10 mouse cellular contexts compared by ENCODE assay signal in genomic region chr5:134234205-134234604, GRCm38 (mm10). TPM values are rescaled to one million over a fixed set of nuclear protein-coding genes. Genes with fewer than 3 reads are reported as not detected.
DNase-seq lines count a peak whose midpoint lies in the region; ATAC-seq and TF ChIP-seq lines count a peak whose summit lies in the region.
"Had no signal": no experiment of that assay in that cellular context is flagged by ENCODE, and none has a peak within 500 bp of the region (broad histone marks: within the 10 kb centered on the region; RNA-seq: fewer than 3 reads in every experiment).

No protein-coding gene starts in this region.

- ATAC-seq in forebrain, postnatal 0 days, result no peak
- ATAC-seq in lung, embryonic 15.5 days (ENCODE audit: borderline replicate concordance, extremely low read depth, low FRiP score, low TSS enrichment), result no peak
- ATAC-seq in inflammation-experienced regulatory T-cells, adult 6 months, result peak; percentile 23
- ATAC-seq in neural tube, embryonic 15.5 days (ENCODE audit: low FRiP score), result no peak
- ATAC-seq in cerebellum, adult (ENCODE audit: insufficient number of reproducible peaks, low FRiP score, low TSS enrichment), result no peak

- no peaks in the 10 kb centered on the region for H3K9me3 ChIP-seq in forebrain, embryonic 10.5 days
- H3K9me3 ChIP-seq in forebrain, postnatal 0 days (ENCODE audit: low read length), result no peaks in the 10 kb centered on the region
- no peaks in the 10 kb centered on the region for H3K9me3 ChIP-seq in lung, embryonic 15.5 days
- H3K9me3 ChIP-seq in neural tube, embryonic 15.5 days (replicated peaks), result no peaks in the 10 kb centered on the region

- H3K27me3 ChIP-seq in forebrain, embryonic 10.5 days (ENCODE audit: poor library complexity, severe bottlenecking), result no peaks in the 10 kb centered on the region
- H3K27me3 ChIP-seq in forebrain, postnatal 0 days (ENCODE audit: insufficient read depth, low read length), result no peaks in the 10 kb centered on the region
- no peaks in the 10 kb centered on the region for H3K27me3 ChIP-seq in lung, embryonic 15.5 days
- no peaks in the 10 kb centered on the region for H3K27me3 ChIP-seq in neural tube, embryonic 15.5 days (replicated peaks)

- peaks cover 47% of the 10 kb centered on the region for H3K4me1 ChIP-seq in forebrain, embryonic 10.5 days
- 0 out of 2 replicates have a peak, but pooled peaks cover 5% of the 10 kb centered on the region for H3K4me1 ChIP-seq in forebrain, postnatal 0 days (ENCODE audit: insufficient read depth)
- H3K4me1 ChIP-seq in lung, embryonic 15.5 days, result peaks cover 46% of the 10 kb centered on the region
- H3K4me1 ChIP-seq in lung, adult 2 months (ENCODE audit: control insufficient read depth, insufficient read depth, low read length), result peaks cover 29% of the 10 kb centered on the region
- peaks cover 10% of the 10 kb centered on the region for H3K4me1 ChIP-seq in neural tube, embryonic 15.5 days

- intact Hi-C loops in left cerebral cortex, postnatal 36 days (cut with DNase I), result no loop called here

- WGBS in forebrain, embryonic 10.5 days, result 78% methylated on average over 2 of the region's 2 CpGs
- 57% methylated on average over 2 of the region's 2 CpGs for WGBS in forebrain, postnatal 0 days
- 24% methylated on average over 2 of the region's 2 CpGs for WGBS in lung, embryonic 15.5 days
- 33% methylated on average over 2 of the region's 2 CpGs for WGBS in lung, adult 2 months
- 64% methylated on average over 2 of the region's 2 CpGs for WGBS in neural tube, embryonic 15.5 days

- H3K36me3 ChIP-seq in forebrain, embryonic 10.5 days (replicated peaks), result peaks cover 47% of the 10 kb centered on the region
- peaks cover 38% of the 10 kb centered on the region for H3K36me3 ChIP-seq in forebrain, postnatal 0 days (ENCODE audit: insufficient read depth)
- peaks cover 36% of the 10 kb centered on the region for H3K36me3 ChIP-seq in lung, embryonic 15.5 days
- peaks cover 36% of the 10 kb centered on the region for H3K36me3 ChIP-seq in neural tube, embryonic 15.5 days

- no peak overlapping the region for H3K4me2 ChIP-seq in forebrain, postnatal 0 days (ENCODE audit: low read depth)
- no peak overlapping the region for H3K4me2 ChIP-seq in lung, embryonic 15.5 days
- no peak overlapping the region for H3K4me2 ChIP-seq in neural tube, embryonic 15.5 days

- TF ChIP-seq POLR2A in lung, adult 2 months (IDR thresholded peaks at IDR 0.05; ENCODE audit: borderline replicate concordance, extremely low read depth, low read depth, low read length), result no peak

- H3K9ac ChIP-seq in forebrain, postnatal 0 days, result no peak overlapping the region
- H3K9ac ChIP-seq in lung, embryonic 15.5 days, result no peak overlapping the region
- no peak overlapping the region for H3K9ac ChIP-seq in neural tube, embryonic 15.5 days (replicated peaks)

- no peak overlapping the region for H3K4me3 ChIP-seq in forebrain, embryonic 10.5 days
- no peak overlapping the region for H3K4me3 ChIP-seq in forebrain, postnatal 0 days (ENCODE audit: low read depth, low read length)
- no peak overlapping the region for H3K4me3 ChIP-seq in lung, embryonic 15.5 days
- H3K4me3 ChIP-seq in lung, adult 2 months (replicated peaks; ENCODE audit: extremely low read depth, low read depth, low read length), result no peak overlapping the region
- no peak overlapping the region for H3K4me3 ChIP-seq in neural tube, embryonic 15.5 days (replicated peaks)

- H3K27ac ChIP-seq in forebrain, embryonic 10.5 days, result peak overlapping the region; percentile 54
- no peak overlapping the region for H3K27ac ChIP-seq in forebrain, postnatal 0 days (ENCODE audit: low read depth, low read length)
- H3K27ac ChIP-seq in lung, embryonic 15.5 days, result peak overlapping the region; percentile 31; the same call in 1 of the 2 replicates
- 0 out of 2 replicates have a peak overlapping the region, but pooled peaks have one; percentile 28 for H3K27ac ChIP-seq in neural tube, embryonic 15.5 days (replicated peaks)

- TF ChIP-seq CTCF in forebrain, postnatal 0 days (IDR thresholded peaks at IDR 0.05; ENCODE audit: low read depth), result no peak
- no peak for TF ChIP-seq CTCF in lung, adult 2 months (IDR thresholded peaks at IDR 0.05; ENCODE audit: insufficient read depth, low read length)

- no peak for DNase-seq in forebrain, embryonic 10.5 days (ENCODE audit: extremely low spot score, low spot score)
- DNase-seq in forebrain, postnatal 0 days, result no peak
- no peak for DNase-seq in lung, adult 2 months
- DNase-seq in left cerebral cortex, postnatal 36 days (ENCODE audit: low spot score in 2 of 2), result no peak
- DNase-seq: cerebellum, adult 8-10 months; kidney, adult 18-20 months had no signal

RNA-seq across cellular contexts. Expression of gene Ncf1, which starts 4.8 kb away (rescaled TPM):
- 2.4 TPM in 2 replicates for polyA plus RNA-seq in forebrain, embryonic 10.5 days (2016; fragmentation: Nextera tagmentation; extraction: Ambion mirVana)
- 2.9 and 9.1 TPM in 2 replicates for total RNA-seq in forebrain, postnatal 0 days (2014; rRNA removed)
- polyA plus RNA-seq in forebrain, postnatal 0 days (2015; fragmentation: Nextera tagmentation; extraction: Ambion mirVana), result 1.3 and 2.1 TPM in 2 replicates
- polyA plus RNA-seq in lung, embryonic 15.5 days (2015; fragmentation: Nextera tagmentation; extraction: Ambion mirVana), result 6.9 and 7.8 TPM in 2 replicates
- polyA plus RNA-seq in lung, adult 2 months (2012; rRNA removed), result 32.0 and 37.8 TPM in 2 replicates
- polyA plus RNA-seq in inflammation-experienced regulatory T-cells, adult 6 months (2017; shearing (Covaris generic)), result 1 to 10 TPM; 3.9 to 8.5 (median 4.5) TPM
- 2.5 and 5.1 TPM in 2 replicates for polyA plus RNA-seq in neural tube, embryonic 15.5 days (2015; fragmentation: Nextera tagmentation; extraction: Ambion mirVana)
- 1 to 10 TPM; 6.5 to 7.2 TPM for total RNA-seq in left cerebral cortex, postnatal 36 days (2021)

RNA-seq across cellular contexts. Expression of gene Gtf2ird2, which starts 50.4 kb away (rescaled TPM):
- 7.0 and 7.6 TPM in 2 replicates for polyA plus RNA-seq in forebrain, embryonic 10.5 days (2016; fragmentation: Nextera tagmentation; extraction: Ambion mirVana)
- 14.3 and 20.4 TPM in 2 replicates for total RNA-seq in forebrain, postnatal 0 days (2014; rRNA removed)
- polyA plus RNA-seq in forebrain, postnatal 0 days (2015; fragmentation: Nextera tagmentation; extraction: Ambion mirVana), result 8.8 and 11.8 TPM in 2 replicates
- polyA plus RNA-seq in lung, embryonic 15.5 days (2015; fragmentation: Nextera tagmentation; extraction: Ambion mirVana), result 7.6 and 10.1 TPM in 2 replicates
- polyA plus RNA-seq in lung, adult 2 months (2012; rRNA removed), result 5.2 and 5.4 TPM in 2 replicates
- polyA plus RNA-seq in inflammation-experienced regulatory T-cells, adult 6 months (2017; shearing (Covaris generic)), result 1 to 10 TPM; 2.2 to 7.0 (median 4.0) TPM
- polyA plus RNA-seq in neural tube, embryonic 15.5 days (2015; fragmentation: Nextera tagmentation; extraction: Ambion mirVana), result 12.4 and 14.4 TPM in 2 replicates
- 10 to 100 TPM; 14.5 to 18.6 TPM for total RNA-seq in left cerebral cortex, postnatal 36 days (2021)

RNA-seq across cellular contexts. Expression of gene Rcc1l, which starts 57.6 kb away (rescaled TPM):
- polyA plus RNA-seq in forebrain, embryonic 10.5 days (2016; fragmentation: Nextera tagmentation; extraction: Ambion mirVana), result 40.2 and 44.3 TPM in 2 replicates
- 21.6 and 26.0 TPM in 2 replicates for total RNA-seq in forebrain, postnatal 0 days (2014; rRNA removed)
- polyA plus RNA-seq in forebrain, postnatal 0 days (2015; fragmentation: Nextera tagmentation; extraction: Ambion mirVana), result 22.4 TPM in 2 replicates
- polyA plus RNA-seq in lung, embryonic 15.5 days (2015; fragmentation: Nextera tagmentation; extraction: Ambion mirVana), result 30.2 and 30.3 TPM in 2 replicates
- polyA plus RNA-seq in lung, adult 2 months (2012; rRNA removed), result 12.5 and 13.3 TPM in 2 replicates
- polyA plus RNA-seq in inflammation-experienced regulatory T-cells, adult 6 months (2017; shearing (Covaris generic)), result 1 to 10 TPM; 2.1 to 3.9 (median 2.2) TPM
- polyA plus RNA-seq in neural tube, embryonic 15.5 days (2015; fragmentation: Nextera tagmentation; extraction: Ambion mirVana), result 20.3 and 21.6 TPM in 2 replicates
- total RNA-seq in left cerebral cortex, postnatal 36 days (2021), result 10 to 100 TPM; 15.2 to 16.5 TPM
